Mouse (Mus musculus) embryonic fibroblast, embryonic 13.5 days (primary cell): ENCODE results near the gene Fahd2a.

Experiments
- CTCF ChIP-seq: IDR thresholded peaks from 2 replicates; pipeline ENCODE4 v1.5.1; 2011; ENCODE audit warnings: mild to moderate bottlenecking, control low read depth, low read length, moderate library complexity, borderline replicate concordance; ENCODE audit not compliant: insufficient read depth
- POLR2A ChIP-seq: IDR thresholded peaks from 2 replicates; pipeline ENCODE4 v1.6.1; 2011; ENCODE audit warnings: low read depth, mild to moderate bottlenecking, control low read depth, low read length, moderate library complexity

- TF ChIP-seq CTCF (no peak), POLR2A (no peak)
Observed at GRCm38 (mm10) chr2:127418266-127418970, 25.9 kb downstream of the Fahd2a start.
